Mouse (Mus musculus) spleen, adult 2 months (tissue): ENCODE measurements around the gene Ttc39d. TPM values are rescaled to one million over a fixed set of nuclear protein-coding genes. Genes with fewer than 3 reads are reported as not detected.

Source experiments
- DNase-seq, 2 experiments: peaks; one replicate each; pipeline versions ENCODE4 v3.0.0 to v3.0.0-alpha.2; 2012 to 2021; ENCODE audit warnings: low spot score in 2 of 2, low read depth in 1 of 2
- H3K27ac ChIP-seq: fragments of 200-500 bp; 2 replicates; pipeline ENCODE4 v1.5.1; 2012; ENCODE audit warnings: low read length, inconsistent platforms; ENCODE audit not compliant: insufficient read depth
- H3K27me3 ChIP-seq: fragments of 200-500 bp; 2 replicates; pipeline ENCODE4 v1.6.1; 2012; ENCODE audit warnings: mild to moderate bottlenecking, moderate library complexity, low read length, inconsistent platforms; ENCODE audit not compliant: control insufficient read depth, insufficient read depth
- H3K36me3 ChIP-seq: fragments of 200-500 bp; 2 replicates; pipeline ENCODE4 v1.6.1; 2012; ENCODE audit warnings: mild to moderate bottlenecking, low read length, inconsistent platforms; ENCODE audit not compliant: control insufficient read depth, insufficient read depth
- H3K4me1 ChIP-seq: fragments of 200-500 bp; 2 replicates; pipeline ENCODE4 v1.6.1; 2011; ENCODE audit warnings: inconsistent platforms; ENCODE audit not compliant: control insufficient read depth, insufficient read depth, insufficient read length
- H3K4me3 ChIP-seq: fragments of 200-500 bp; 2 replicates; pipeline ENCODE4 v1.5.1; 2011; ENCODE audit warnings: mild to moderate bottlenecking, inconsistent platforms; ENCODE audit not compliant: insufficient read depth, insufficient read length; ENCODE audit errors: extremely low read depth
- CTCF ChIP-seq: fragments of 200-500 bp; IDR thresholded peaks from 2 replicates; pipeline ENCODE4 v1.5.1; 2011; ENCODE audit warnings: mild to moderate bottlenecking, inconsistent platforms; ENCODE audit not compliant: insufficient read depth, insufficient read length, insufficient replicate concordance; ENCODE audit errors: extremely low read depth
- POLR2A ChIP-seq: fragments of 200-500 bp; IDR thresholded peaks from 2 replicates; pipeline ENCODE4 v1.6.1; 2011; ENCODE audit warnings: low read depth, low read length, inconsistent platforms
- WGBS: fragments of 180-500 bp; shearing (Covaris S2); methylation state at CpG from one replicate; pipeline ENCODE4 v1.1.7; 2018; 5-methylcytosine and 5-hydroxymethylcytosine counted together
- polyA plus RNA-seq: library from polyadenylated mRNA; depleted of rRNA; stranded (reverse); fragments of >200 nt; gene quantifications from 2 replicates; pipeline ENCODE4 v1.2.3, GENCODE M21; 2012

The Ttc39d gene
- polyA plus RNA-seq, 1 experiment = not detected

DNA sequence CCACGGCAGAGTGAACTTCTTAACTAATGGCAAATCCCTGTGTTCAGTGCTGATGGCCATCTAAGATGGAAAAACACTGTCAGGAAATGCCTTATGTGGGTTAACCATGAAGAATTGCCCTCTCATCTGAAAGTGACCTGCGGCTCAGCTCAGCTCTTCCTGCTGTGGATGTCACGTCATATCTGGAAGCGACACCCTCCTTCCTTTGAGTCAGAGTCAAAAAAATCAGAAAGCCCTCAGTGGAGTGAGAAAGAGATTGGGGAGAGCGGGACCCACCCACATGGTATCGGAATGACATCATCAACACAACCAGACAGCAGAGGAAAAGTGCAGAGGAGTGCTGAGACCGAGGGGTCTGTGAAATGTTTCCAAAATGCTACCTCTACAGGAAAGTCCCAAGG, 39.4 kb upstream of the Ttc39d start:
- no peaks in the 10 kb centered on the region for H3K36me3 ChIP-seq
- H3K4me3 ChIP-seq = no peak overlapping the region
- 73% methylated on average over 7 of the region's 7 CpGs for WGBS
- H3K4me1 ChIP-seq = no peaks in the 10 kb centered on the region; the same call in 1 of the 2 replicates
- no peaks in the 10 kb centered on the region for H3K27me3 ChIP-seq
- no peak overlapping the region for H3K27ac ChIP-seq
- no peak for DNase-seq
- TF ChIP-seq POLR2A = no peak
- no peak for TF ChIP-seq CTCF

DNA sequence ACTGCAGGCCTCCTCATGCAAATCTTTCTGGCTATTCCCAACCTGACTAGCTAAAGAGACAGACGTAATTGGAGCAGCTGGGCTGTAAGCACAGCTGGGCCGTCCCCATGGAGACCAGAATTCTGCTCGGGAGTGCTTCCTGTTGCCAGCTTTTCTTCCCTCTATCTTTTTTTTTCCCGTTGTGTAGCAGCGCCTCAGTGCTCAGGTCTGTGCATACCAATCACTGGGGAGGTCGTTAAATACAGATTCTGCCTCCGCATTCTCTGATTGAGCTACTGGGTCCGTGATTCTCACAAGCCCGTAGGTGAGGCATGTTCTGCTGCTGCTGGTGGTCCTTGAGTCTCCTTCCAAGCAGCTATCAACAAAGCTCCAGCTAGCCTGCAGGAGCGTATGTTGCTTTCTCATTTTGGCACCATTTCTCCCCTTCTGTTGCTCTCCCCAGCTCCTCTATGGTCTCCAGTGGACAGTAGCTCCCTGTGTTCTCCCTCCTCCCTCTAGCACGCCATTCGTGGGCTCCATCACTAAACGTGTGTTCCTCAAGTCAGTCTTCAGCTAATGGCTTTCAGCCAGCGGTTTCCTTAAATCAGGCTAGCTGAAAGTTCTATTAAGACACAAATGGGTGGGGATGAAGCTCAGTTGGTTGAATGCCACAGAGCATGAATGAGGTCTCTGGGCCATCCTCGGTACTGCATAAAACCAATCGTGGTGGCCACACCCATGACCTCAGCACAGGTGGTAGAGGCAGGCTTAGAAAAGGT, 38.7 kb upstream of the Ttc39d start:
- no peak for DNase-seq
- Histone ChIP-seq H3K36me3 (no peaks in the 10 kb centered on the region), H3K4me1 (no peaks in the 10 kb centered on the region; the same call in 1 of the 2 replicates), H3K27me3 (no peaks in the 10 kb centered on the region), H3K4me3 (no peak overlapping the region), H3K27ac (no peak overlapping the region)
- TF ChIP-seq POLR2A (no peak), CTCF (no peak)
- WGBS = 70% methylated on average over 16 of the region's 16 CpGs

DNA sequence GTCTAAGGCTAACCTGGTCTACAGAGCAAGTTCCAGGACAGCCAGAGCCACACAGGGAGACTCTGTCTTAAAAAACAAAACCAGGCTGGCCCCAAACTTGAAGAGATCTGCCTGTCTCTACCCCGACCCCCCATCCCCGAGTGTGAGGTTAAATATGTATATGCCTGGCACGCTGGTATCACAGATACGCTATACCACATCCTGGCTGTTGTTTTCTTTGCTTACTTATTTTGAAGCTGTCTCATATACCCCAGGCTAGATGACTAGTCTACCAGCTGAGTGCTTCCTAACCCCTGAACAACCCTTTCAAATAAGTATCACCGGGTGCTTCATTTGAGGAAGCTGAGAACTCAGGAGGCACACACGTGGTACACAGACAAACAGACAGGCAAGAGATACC, 37.5 kb upstream of the Ttc39d start:
- WGBS = 80% methylated on average over 6 of the region's 6 CpGs
- Histone ChIP-seq H3K4me1 (peaks cover 4% of the 10 kb centered on the region; the same call in 1 of the 2 replicates), H3K27me3 (no peaks in the 10 kb centered on the region), H3K4me3 (no peak overlapping the region), H3K36me3 (no peaks in the 10 kb centered on the region), H3K27ac (no peak overlapping the region)
- TF ChIP-seq CTCF (no peak), POLR2A (no peak)
- DNase-seq = no peak

- WGBS = 87% methylated on average over 7 of the region's 7 CpGs
- TF ChIP-seq CTCF = no peak
- no peak for TF ChIP-seq POLR2A
- H3K4me3 ChIP-seq = no peak overlapping the region
- H3K4me1 ChIP-seq = peaks cover 8% of the 10 kb centered on the region; the same call in 1 of the 2 replicates
- no peaks in the 10 kb centered on the region for H3K36me3 ChIP-seq
- H3K27me3 ChIP-seq = no peaks in the 10 kb centered on the region
- DNase-seq = no peak
- H3K27ac ChIP-seq = no peak overlapping the region
Measured at GRCm38 (mm10) chr17:80170951-80171350, 36.3 kb upstream of the Ttc39d start.

DNA sequence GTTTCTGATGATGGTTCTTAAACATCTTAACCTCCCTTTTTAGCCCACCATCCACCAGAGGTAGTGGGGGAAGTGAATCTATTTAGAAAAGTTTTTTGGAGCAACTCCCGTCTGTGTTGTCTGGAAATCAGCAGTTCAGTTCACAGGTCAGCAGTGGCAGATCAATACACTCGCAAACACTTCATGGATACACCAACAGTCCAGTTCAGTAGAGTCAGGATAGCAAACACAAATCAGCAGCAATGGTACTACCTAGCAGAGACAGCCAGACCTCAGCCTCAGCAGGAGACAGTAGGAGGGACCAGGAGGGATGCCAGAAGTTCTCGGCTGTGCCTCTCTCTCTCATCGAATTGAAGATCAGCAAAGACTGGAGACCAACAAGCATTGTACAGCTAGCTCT, 35.3 kb upstream of the Ttc39d start:
- H3K4me1 ChIP-seq = peaks cover 8% of the 10 kb centered on the region; the same call in 1 of the 2 replicates

GRCm38 (mm10) chr17:80172761-80173160, 34.5 kb upstream of the Ttc39d start:
- no peaks in the 10 kb centered on the region for H3K36me3 ChIP-seq
- no peak overlapping the region for H3K4me3 ChIP-seq
- H3K27me3 ChIP-seq = no peaks in the 10 kb centered on the region
- H3K4me1 ChIP-seq = peaks cover 8% of the 10 kb centered on the region; the same call in 1 of the 2 replicates
- TF ChIP-seq CTCF = no peak
- no peak for TF ChIP-seq POLR2A
- 80% methylated on average over 5 of the region's 5 CpGs for WGBS
- DNase-seq = no peak
- no peak overlapping the region for H3K27ac ChIP-seq

More for the DNA sequence above, 35.3 kb upstream of the Ttc39d start:
- TF ChIP-seq CTCF = no peak
- no peak for TF ChIP-seq POLR2A
- no peak for DNase-seq
- H3K4me3 ChIP-seq = no peak overlapping the region
- H3K27ac ChIP-seq = no peak overlapping the region
- 93% methylated on average over 4 of the region's 4 CpGs for WGBS
- no peaks in the 10 kb centered on the region for H3K27me3 ChIP-seq
- no peaks in the 10 kb centered on the region for H3K36me3 ChIP-seq

- DNase-seq = no peak
- WGBS = 58% methylated on average over 2 of the region's 2 CpGs
- peaks cover 8% of the 10 kb centered on the region; the same call in 1 of the 2 replicates for H3K4me1 ChIP-seq
- H3K36me3 ChIP-seq = no peaks in the 10 kb centered on the region
- no peak overlapping the region for H3K27ac ChIP-seq
- no peaks in the 10 kb centered on the region for H3K27me3 ChIP-seq
- no peak overlapping the region for H3K4me3 ChIP-seq
- TF ChIP-seq CTCF = no peak
- no peak for TF ChIP-seq POLR2A
Measured at GRCm38 (mm10) chr17:80173708-80174107, 33.6 kb upstream of the Ttc39d start.
